Mouse (Mus musculus): ENCODE results near the gene Hmgb1. TPM values are rescaled to one million over a fixed set of nuclear protein-coding genes. Genes with fewer than 3 reads are reported as not detected.

Gene Hmgb1
- polyA plus RNA-seq, 1 experiment: 22.9 TPM

- no peak for DNase-seq (ENCODE audit: low read depth)
Measured at GRCm38 (mm10) chr5:149185806-149186205, 1.5 kb upstream of the Hmgb1 start.

- no peak for DNase-seq (ENCODE audit: low read depth)
Measured at GRCm38 (mm10) chr5:149184844-149185186, 526 bp upstream of the Hmgb1 start.

GRCm38 (mm10) chr5:149183721-149184103 lies 577 bp downstream of the Hmgb1 start:
- DNase-seq (ENCODE audit: low read depth): no peak

GRCm38 (mm10) chr5:149183122-149183521 lies 1.2 kb downstream of the Hmgb1 start:
- DNase-seq (ENCODE audit: low read depth): no peak

- DNase-seq (ENCODE audit: low read depth): no peak
Measured at GRCm38 (mm10) chr5:149182186-149182870, 2.0 kb downstream of the Hmgb1 start.

GRCm38 (mm10) chr5:149179826-149180225 lies 4.5 kb downstream of the Hmgb1 start:
- no peak for DNase-seq (ENCODE audit: low read depth)

- DNase-seq (ENCODE audit: low read depth): no peak
Measured at GRCm38 (mm10) chr5:149178095-149178494, 6.2 kb downstream of the Hmgb1 start.

- DNase-seq (ENCODE audit: low read depth): no peak
Measured at GRCm38 (mm10) chr5:149175736-149176135, 8.6 kb downstream of the Hmgb1 start.

GRCm38 (mm10) chr5:149174527-149174926 lies 9.8 kb downstream of the Hmgb1 start:
- DNase-seq (ENCODE audit: low read depth): no peak

GRCm38 (mm10) chr5:149172246-149172645 lies 12.0 kb downstream of the Hmgb1 start:
- DNase-seq (ENCODE audit: low read depth): no peak

GRCm38 (mm10) chr5:149170841-149171588 lies 13.3 kb downstream of the Hmgb1 start:
- no peak for DNase-seq (ENCODE audit: low read depth)

- no peak for DNase-seq (ENCODE audit: low read depth)
Measured at GRCm38 (mm10) chr5:149168816-149169215, 15.5 kb downstream of the Hmgb1 start.

GRCm38 (mm10) chr5:149168051-149168450 lies 16.2 kb downstream of the Hmgb1 start:
- DNase-seq (ENCODE audit: low read depth): no peak

GRCm38 (mm10) chr5:149166011-149166410 lies 18.3 kb downstream of the Hmgb1 start:
- DNase-seq (ENCODE audit: low read depth): no peak

GRCm38 (mm10) chr5:149164881-149165280 lies 19.4 kb downstream of the Hmgb1 start:
- no peak for DNase-seq (ENCODE audit: low read depth)

- no peak for DNase-seq (ENCODE audit: low read depth)
Measured at GRCm38 (mm10) chr5:149162890-149163289, 21.4 kb downstream of the Hmgb1 start.

- DNase-seq (ENCODE audit: low read depth): no peak
Measured at GRCm38 (mm10) chr5:149160469-149160868, 23.8 kb downstream of the Hmgb1 start.

GRCm38 (mm10) chr5:149159021-149159420 lies 25.3 kb downstream of the Hmgb1 start:
- no peak for DNase-seq (ENCODE audit: low read depth)

GRCm38 (mm10) chr5:149156886-149157563 lies 27.3 kb downstream of the Hmgb1 start:
- DNase-seq (ENCODE audit: low read depth): no peak

- no peak for DNase-seq (ENCODE audit: low read depth)
Measured at GRCm38 (mm10) chr5:149152774-149153155, 31.5 kb downstream of the Hmgb1 start.

GRCm38 (mm10) chr5:149152063-149152773 lies 32.1 kb downstream of the Hmgb1 start:
- DNase-seq (ENCODE audit: low read depth): no peak

GRCm38 (mm10) chr5:149150882-149151281 lies 33.4 kb downstream of the Hmgb1 start:
- no peak for DNase-seq (ENCODE audit: low read depth)

Measured in gonadal fat pad, adult 2 months (tissue).